Mouse (Mus musculus): ENCODE data around the gene Rimkla.

- TF ChIP-seq CTCF (conservative IDR thresholded peaks at IDR 0.05; ENCODE audit: insufficient read depth, insufficient read length, low read depth, low read length) (no peak), POLR2A (IDR thresholded peaks at IDR 0.05; ENCODE audit: low read depth, low read length) (no peak)
These were observed 46.8 kb upstream of the Rimkla start, which contains the start of gene Frg2f1 for GRCm38 (mm10) chr4:119539031-119539824.
